Mouse (Mus musculus) CH12.LX (cell line): Measurements from ENCODE around the gene Mprip.

Source experiments
- BHLHE40 ChIP-seq: IDR thresholded peaks from 2 replicates; pipeline ENCODE4 v1.6.1; 2011; ENCODE audit warnings: mild to moderate bottlenecking, low read depth, low read length, improper control_type of control experiment
- CTCF ChIP-seq, 2 experiments: IDR thresholded peaks in 1 of 2; conservative IDR thresholded peaks in 1 of 2; 2 replicates each; pipeline ENCODE4 v1.5.1; 2011 to 2012; ENCODE audit warnings: low read depth in 2 of 2, low read length in 2 of 2, improper control_type of control experiment in 1 of 2, inconsistent platforms in 1 of 2, mild to moderate bottlenecking in 1 of 2, moderate library complexity in 1 of 2
- HCFC1 ChIP-seq: IDR thresholded peaks from 2 replicates; pipeline ENCODE4 v1.6.1; 2012; ENCODE audit warnings: low read depth, mild to moderate bottlenecking, inconsistent platforms, low read length, improper control_type of control experiment
- MEF2A ChIP-seq: IDR thresholded peaks from 2 replicates; pipeline ENCODE4 v1.6.1; 2014; ENCODE audit warnings: low read depth, mild to moderate bottlenecking, inconsistent platforms, low read length, improper control_type of control experiment, borderline replicate concordance
- POLR2A ChIP-seq: IDR thresholded peaks from 2 replicates; pipeline ENCODE4 v1.6.1; 2011; ENCODE audit warnings: low read depth, mild to moderate bottlenecking, improper control_type of control experiment, low read length
- TCF12 ChIP-seq: IDR thresholded peaks from 2 replicates; pipeline ENCODE4 v1.6.1; 2014; ENCODE audit warnings: low read depth, mild to moderate bottlenecking, inconsistent platforms, low read length, improper control_type of control experiment

DNA sequence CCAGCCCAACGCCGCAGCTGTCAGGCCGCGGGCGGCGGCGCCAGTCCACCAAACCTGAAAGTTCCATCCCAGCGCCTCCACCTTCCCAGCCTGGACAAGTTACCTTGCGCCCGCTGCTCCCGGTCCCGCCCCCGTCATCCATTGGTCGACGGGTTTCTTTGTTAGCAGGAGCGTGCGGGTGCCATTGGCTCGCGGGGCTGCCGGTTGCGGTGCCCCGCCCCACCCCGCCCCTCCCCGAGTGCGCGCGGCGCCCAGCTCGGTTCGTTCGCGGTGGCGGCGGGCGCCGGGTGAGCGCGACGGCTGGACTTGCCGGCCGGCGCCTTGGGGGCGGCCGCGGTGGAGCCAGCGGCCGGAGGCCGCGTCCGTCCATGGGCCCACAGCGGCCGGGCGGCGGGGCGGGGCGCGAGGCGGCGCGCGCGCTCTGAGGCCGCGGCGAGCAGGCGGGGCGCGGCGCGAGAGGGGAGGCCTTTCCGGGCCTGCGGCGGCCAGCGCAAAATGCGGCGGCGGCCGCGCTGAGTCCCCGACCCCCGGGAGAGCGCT lies 1.2 kb downstream of the Mprip start:
- no peak for TF ChIP-seq CTCF (conservative IDR thresholded peaks at IDR 0.05 in 1 of 2, IDR thresholded peaks at IDR 0.05 in 1 of 2; ENCODE audit: low read depth in 2 of 2, low read length in 2 of 2)
- TF ChIP-seq BHLHE40, result no peak; the same call in 1 of the 2 replicates
- no peak; the same call in 1 of the 2 replicates for TF ChIP-seq MEF2A
- TF ChIP-seq HCFC1, result peak; percentile 42; the same call in 1 of the 2 replicates
- peak; percentile 56; the same call in 1 of the 2 replicates for TF ChIP-seq POLR2A
- TF ChIP-seq TCF12, result peak; percentile 67
